Mouse (Mus musculus): ENCODE measurements around the gene Atrnl1. TPM values are rescaled to one million over a fixed set of nuclear protein-coding genes. Genes with fewer than 3 reads are reported as not detected.
"Not testable (repeated sequence)": the region's sequence is repeated elsewhere in the genome, so short reads cannot be mapped to it uniquely, and the experiment has no call there.

Gene Atrnl1
- polyA plus RNA-seq, 1 experiment from 2014 or later: 5.5 TPM

- not testable (repeated sequence) for H3K9ac ChIP-seq (ENCODE audit: low read length); H3K36me3 ChIP-seq (ENCODE audit: control insufficient read depth, insufficient read depth, low read length); H3K4me3 ChIP-seq (replicated peaks; ENCODE audit: low read length); H3K27ac ChIP-seq (ENCODE audit: low read length); H3K4me1 ChIP-seq (ENCODE audit: control insufficient read depth, insufficient read depth, low read length); ATAC-seq (ENCODE audit: insufficient read depth, low FRiP score); H3K9me3 ChIP-seq (replicated peaks; ENCODE audit: control insufficient read depth, low read length); H3K4me2 ChIP-seq (ENCODE audit: low read depth, low read length); H3K27me3 ChIP-seq (ENCODE audit: control insufficient read depth, insufficient read depth, low read length)
- 89% methylated on average over 8 of the region's 9 CpGs for WGBS
These were observed 439.6 kb downstream of the Atrnl1 start for GRCm38 (mm10) chr19:58050410-58050809.

DNA sequence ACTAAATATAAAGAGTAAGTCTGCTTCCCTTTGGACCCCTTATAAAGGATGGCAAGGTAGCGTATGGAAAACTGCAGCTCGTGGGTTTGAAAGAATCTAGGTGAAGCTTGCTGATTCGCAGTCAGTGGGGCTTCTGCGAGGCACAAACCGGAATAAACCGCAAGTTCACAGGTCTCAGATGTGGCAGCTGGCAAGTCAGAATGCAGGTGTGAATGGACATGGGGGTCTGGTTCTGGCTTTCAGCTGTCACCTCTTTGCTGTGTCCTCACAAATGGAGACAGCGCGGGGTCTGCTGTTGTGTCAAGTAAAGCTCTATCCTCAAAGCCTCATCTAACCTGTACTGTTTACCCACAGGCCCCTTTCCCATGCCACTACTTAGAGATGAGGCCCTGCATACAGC, 440.2 kb downstream of the Atrnl1 start:
- H3K27ac ChIP-seq (ENCODE audit: low read length): no peak overlapping the region
- no peak for ATAC-seq (ENCODE audit: insufficient read depth, low FRiP score)
- H3K9ac ChIP-seq (ENCODE audit: low read length): no peak overlapping the region
- no peaks in the 10 kb centered on the region for H3K9me3 ChIP-seq (replicated peaks; ENCODE audit: control insufficient read depth, low read length)
- no peaks in the 10 kb centered on the region for H3K27me3 ChIP-seq (ENCODE audit: control insufficient read depth, insufficient read depth, low read length)
- no peaks in the 10 kb centered on the region; the same call in 1 of the 2 replicates for H3K36me3 ChIP-seq (ENCODE audit: control insufficient read depth, insufficient read depth, low read length)
- 92% methylated on average over 8 of the region's 8 CpGs for WGBS
- no peaks in the 10 kb centered on the region for H3K4me1 ChIP-seq (ENCODE audit: control insufficient read depth, insufficient read depth, low read length)
- H3K4me2 ChIP-seq (ENCODE audit: low read depth, low read length): no peak overlapping the region
- H3K4me3 ChIP-seq (replicated peaks; ENCODE audit: low read length): no peak overlapping the region

DNA sequence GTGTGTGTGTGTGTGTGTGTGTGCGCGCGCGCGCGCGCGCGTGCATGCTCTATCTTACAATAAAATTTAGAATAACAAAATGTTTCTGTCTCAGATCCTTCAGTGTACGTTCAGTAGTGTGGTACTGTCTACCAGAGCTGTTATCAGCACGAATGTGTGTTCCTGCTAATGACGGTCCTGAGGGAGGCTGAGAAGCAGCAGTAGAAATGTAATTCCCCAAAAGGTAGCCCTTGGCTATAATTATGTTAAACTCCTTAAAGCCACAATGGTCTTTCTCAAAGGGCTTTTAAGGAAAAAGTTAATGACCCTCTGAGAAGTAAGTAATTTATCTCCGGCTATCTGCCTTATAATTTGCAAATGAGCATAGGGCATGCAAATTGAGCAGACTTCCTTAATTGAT, 441.1 kb downstream of the Atrnl1 start:
- Histone ChIP-seq H3K4me2 (ENCODE audit: low read depth, low read length) (no peak overlapping the region), H3K9me3 (replicated peaks; ENCODE audit: control insufficient read depth, low read length) (no peaks in the 10 kb centered on the region), H3K36me3 (ENCODE audit: control insufficient read depth, insufficient read depth, low read length) (no peaks in the 10 kb centered on the region; the same call in 1 of the 2 replicates), H3K9ac (ENCODE audit: low read length) (no peak overlapping the region), H3K27ac (ENCODE audit: low read length) (no peak overlapping the region), H3K4me3 (replicated peaks; ENCODE audit: low read length) (no peak overlapping the region), H3K27me3 (ENCODE audit: control insufficient read depth, insufficient read depth, low read length) (no peaks in the 10 kb centered on the region), H3K4me1 (ENCODE audit: control insufficient read depth, insufficient read depth, low read length) (no peaks in the 10 kb centered on the region)
- ATAC-seq (ENCODE audit: insufficient read depth, low FRiP score): no peak
- 92% methylated on average over 13 of the region's 13 CpGs for WGBS

DNA sequence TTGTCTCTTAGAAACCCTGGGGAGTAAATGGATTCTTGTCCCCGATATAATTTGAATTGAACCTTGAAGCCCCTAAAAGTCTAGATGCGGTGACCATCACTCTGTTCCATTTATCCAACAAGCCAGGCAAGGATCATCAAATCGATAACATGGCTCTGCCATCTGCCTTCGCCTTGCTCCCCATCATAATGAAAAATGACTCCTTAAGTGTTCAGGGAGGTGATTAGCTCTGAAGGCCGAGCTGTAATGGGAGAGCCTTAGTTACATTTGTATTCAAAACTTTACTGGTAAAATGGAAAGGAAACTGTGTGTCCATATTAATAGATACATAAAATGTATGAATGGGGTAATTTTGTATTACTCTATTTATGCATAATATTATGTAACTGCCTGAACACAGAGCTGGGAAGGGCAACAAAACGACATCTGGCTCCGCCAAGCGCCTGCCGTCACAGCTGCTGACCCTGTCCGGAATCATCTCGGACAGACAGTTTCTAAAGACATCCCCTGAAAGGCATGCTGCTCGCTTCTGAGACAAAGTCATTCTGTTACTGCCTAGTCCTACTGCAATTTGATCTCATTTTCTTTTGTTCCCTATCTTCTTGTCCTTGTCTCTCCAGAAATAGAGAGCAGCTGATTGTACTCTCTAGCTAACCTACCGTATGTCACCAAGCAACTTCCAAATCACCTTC, 441.8 kb downstream of the Atrnl1 start:
- no peak for ATAC-seq (ENCODE audit: insufficient read depth, low FRiP score)
- Histone ChIP-seq H3K9ac (ENCODE audit: low read length) (no peak overlapping the region), H3K27ac (ENCODE audit: low read length) (no peak overlapping the region), H3K36me3 (ENCODE audit: control insufficient read depth, insufficient read depth, low read length) (no peaks in the 10 kb centered on the region), H3K4me2 (ENCODE audit: low read depth, low read length) (no peak overlapping the region), H3K9me3 (replicated peaks; ENCODE audit: control insufficient read depth, low read length) (no peaks in the 10 kb centered on the region), H3K27me3 (ENCODE audit: control insufficient read depth, insufficient read depth, low read length) (no peaks in the 10 kb centered on the region), H3K4me3 (replicated peaks; ENCODE audit: low read length) (no peak overlapping the region), H3K4me1 (ENCODE audit: control insufficient read depth, insufficient read depth, low read length) (no peaks in the 10 kb centered on the region)
- 65% methylated on average over 13 of the region's 13 CpGs for WGBS

DNA sequence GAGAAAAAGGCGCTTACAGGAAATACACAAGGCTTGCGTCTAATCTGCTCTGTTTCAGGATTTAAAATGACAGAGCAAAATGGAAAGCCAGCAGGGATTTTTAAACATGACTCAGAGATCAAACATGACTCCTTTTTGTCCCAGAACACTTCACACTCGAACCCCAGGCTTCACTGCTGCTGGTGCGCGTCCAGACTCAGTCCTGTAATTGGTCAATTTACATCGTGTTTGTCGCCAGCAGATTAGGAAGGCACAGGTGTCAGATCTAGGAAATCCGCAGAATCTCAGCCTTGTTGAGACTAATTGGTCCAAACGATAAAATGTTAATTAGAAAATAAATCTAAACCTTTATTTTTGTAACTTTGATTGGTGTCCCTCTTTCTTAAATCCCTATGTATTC, 448.9 kb downstream of the Atrnl1 start:
- H3K4me1 ChIP-seq (ENCODE audit: control insufficient read depth, insufficient read depth, low read length): peaks cover 27% of the 10 kb centered on the region
- H3K36me3 ChIP-seq (ENCODE audit: control insufficient read depth, insufficient read depth, low read length): no peaks in the 10 kb centered on the region
- 0 out of 2 replicates have a peak overlapping the region, but pooled peaks have one; percentile 27 for H3K27ac ChIP-seq (ENCODE audit: low read length)
- no peak overlapping the region for H3K4me2 ChIP-seq (ENCODE audit: low read depth, low read length)
- no peaks in the 10 kb centered on the region for H3K27me3 ChIP-seq (ENCODE audit: control insufficient read depth, insufficient read depth, low read length)
- no peak overlapping the region for H3K4me3 ChIP-seq (replicated peaks; ENCODE audit: low read length)
- ATAC-seq (ENCODE audit: insufficient read depth, low FRiP score): no peak
- no peak overlapping the region for H3K9ac ChIP-seq (ENCODE audit: low read length)
- H3K9me3 ChIP-seq (replicated peaks; ENCODE audit: control insufficient read depth, low read length): no peaks in the 10 kb centered on the region
- 37% methylated on average over 9 of the region's 9 CpGs for WGBS

DNA sequence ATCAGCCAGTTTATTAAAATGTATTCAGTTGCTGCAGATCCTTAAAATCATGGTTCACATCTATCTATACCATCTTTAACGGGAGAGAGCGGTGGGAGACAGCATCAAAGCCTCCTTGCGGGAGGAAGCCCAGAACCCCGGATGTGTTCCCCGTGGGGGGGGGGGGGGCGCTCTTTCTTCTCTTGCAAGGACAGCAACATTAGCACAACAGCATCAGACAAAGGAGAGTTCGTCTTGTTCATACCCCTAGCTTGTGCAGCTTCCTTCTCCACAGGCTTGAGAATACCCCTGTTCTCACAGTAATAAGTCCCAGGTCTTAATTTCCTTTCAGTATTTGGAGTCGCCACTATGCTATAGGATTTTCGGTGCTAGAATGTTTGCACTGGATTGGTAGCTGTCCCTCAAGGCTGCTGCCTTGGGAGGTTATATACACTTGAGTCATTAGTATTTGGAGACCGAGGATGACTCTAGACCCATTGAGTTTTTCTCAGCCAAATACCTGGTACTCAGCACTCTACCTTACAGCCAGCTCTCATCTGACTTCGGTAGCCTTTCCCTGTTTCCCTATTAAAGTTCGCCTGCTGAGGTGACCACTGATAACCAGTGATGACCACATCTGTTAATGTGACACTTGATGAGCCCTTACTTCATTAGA, 449.5 kb downstream of the Atrnl1 start:
- Histone ChIP-seq H3K27me3 (ENCODE audit: control insufficient read depth, insufficient read depth, low read length) (no peaks in the 10 kb centered on the region), H3K4me2 (ENCODE audit: low read depth, low read length) (no peak overlapping the region), H3K4me3 (replicated peaks; ENCODE audit: low read length) (no peak overlapping the region), H3K27ac (ENCODE audit: low read length) (no peak overlapping the region), H3K36me3 (ENCODE audit: control insufficient read depth, insufficient read depth, low read length) (no peaks in the 10 kb centered on the region), H3K4me1 (ENCODE audit: control insufficient read depth, insufficient read depth, low read length) (peaks cover 31% of the 10 kb centered on the region), H3K9me3 (replicated peaks; ENCODE audit: control insufficient read depth, low read length) (no peaks in the 10 kb centered on the region), H3K9ac (ENCODE audit: low read length) (no peak overlapping the region)
- no peak for ATAC-seq (ENCODE audit: insufficient read depth, low FRiP score)
- 46% methylated on average over 12 of the region's 12 CpGs for WGBS

- Histone ChIP-seq H3K4me3 (replicated peaks; ENCODE audit: low read length) (no peak overlapping the region), H3K9ac (ENCODE audit: low read length) (no peak overlapping the region), H3K9me3 (replicated peaks; ENCODE audit: control insufficient read depth, low read length) (no peaks in the 10 kb centered on the region), H3K27ac (ENCODE audit: low read length) (no peak overlapping the region), H3K4me2 (ENCODE audit: low read depth, low read length) (no peak overlapping the region), H3K4me1 (ENCODE audit: control insufficient read depth, insufficient read depth, low read length) (peaks cover 31% of the 10 kb centered on the region), H3K27me3 (ENCODE audit: control insufficient read depth, insufficient read depth, low read length) (no peaks in the 10 kb centered on the region), H3K36me3 (ENCODE audit: control insufficient read depth, insufficient read depth, low read length) (no peaks in the 10 kb centered on the region)
- no peak for ATAC-seq (ENCODE audit: insufficient read depth, low FRiP score)
- 32% methylated on average over 15 of the region's 15 CpGs for WGBS
These were observed 450.1 kb downstream of the Atrnl1 start for GRCm38 (mm10) chr19:58060854-58061358.

GRCm38 (mm10) chr19:58061933-58062332, 451.1 kb downstream of the Atrnl1 start:
- Histone ChIP-seq H3K4me1 (ENCODE audit: control insufficient read depth, insufficient read depth, low read length) (peaks cover 31% of the 10 kb centered on the region), H3K27ac (ENCODE audit: low read length) (no peak overlapping the region), H3K36me3 (ENCODE audit: control insufficient read depth, insufficient read depth, low read length) (no peaks in the 10 kb centered on the region), H3K9ac (ENCODE audit: low read length) (no peak overlapping the region), H3K27me3 (ENCODE audit: control insufficient read depth, insufficient read depth, low read length) (no peaks in the 10 kb centered on the region), H3K4me3 (replicated peaks; ENCODE audit: low read length) (no peak overlapping the region), H3K4me2 (ENCODE audit: low read depth, low read length) (no peak overlapping the region), H3K9me3 (replicated peaks; ENCODE audit: control insufficient read depth, low read length) (no peaks in the 10 kb centered on the region; the same call in 1 of the 2 replicates)
- WGBS: 84% methylated on average over 8 of the region's 8 CpGs
- ATAC-seq (ENCODE audit: insufficient read depth, low FRiP score): no peak

DNA sequence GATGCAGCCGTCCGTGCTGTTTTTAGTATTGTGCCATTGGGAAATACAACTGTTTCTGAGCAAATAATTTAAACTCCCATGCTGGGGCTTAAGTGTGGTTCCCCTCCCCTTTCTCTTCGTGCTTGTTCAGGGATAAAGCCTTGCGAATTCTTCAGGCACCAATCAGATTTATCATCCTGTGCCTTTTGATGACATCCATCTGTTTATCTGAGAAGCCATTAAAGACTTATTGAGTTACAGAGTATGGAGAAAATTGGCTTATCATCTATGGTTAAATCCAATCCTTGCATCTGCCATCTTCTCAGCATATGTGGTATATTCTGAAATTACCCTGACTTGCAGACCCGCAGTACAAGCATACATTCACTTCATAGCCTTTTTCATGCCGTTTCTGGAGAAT, 452.7 kb downstream of the Atrnl1 start:
- Histone ChIP-seq H3K4me1 (ENCODE audit: control insufficient read depth, insufficient read depth, low read length) (peaks cover 35% of the 10 kb centered on the region), H3K9me3 (replicated peaks; ENCODE audit: control insufficient read depth, low read length) (no peaks in the 10 kb centered on the region; the same call in 1 of the 2 replicates), H3K36me3 (ENCODE audit: control insufficient read depth, insufficient read depth, low read length) (no peaks in the 10 kb centered on the region), H3K4me2 (ENCODE audit: low read depth, low read length) (no peak overlapping the region), H3K27me3 (ENCODE audit: control insufficient read depth, insufficient read depth, low read length) (no peaks in the 10 kb centered on the region), H3K4me3 (replicated peaks; ENCODE audit: low read length) (no peak overlapping the region), H3K9ac (ENCODE audit: low read length) (no peak overlapping the region), H3K27ac (ENCODE audit: low read length) (no peak overlapping the region)
- 37% methylated on average over 6 of the region's 6 CpGs for WGBS
- no peak for ATAC-seq (ENCODE audit: insufficient read depth, low FRiP score)
